Mouse (Mus musculus): ENCODE data around the gene Rap1gap2. TPM values are rescaled to one million over a fixed set of nuclear protein-coding genes. Genes with fewer than 3 reads are reported as not detected.

The Rap1gap2 gene
- total and polyA plus RNA-seq, 3 experiments: 5.8 to 10.1 TPM; not detected in 1

GRCm38 (mm10) chr11:74619201-74619955 is 8.7 kb upstream of the Rap1gap2 start, which contains the start of gene Ccdc92b:
TSS of gene Ccdc92b (plus strand) at chr11:74619605.
- Histone ChIP-seq H3K4me3 (ENCODE audit: control insufficient read depth in 1 of 2, insufficient read depth in 1 of 2, low read depth in 2 of 2, low read length in 2 of 2) (peak within 1 kb of the TSS in 1 of 2 experiments; percentile 18; a peak in 1 of 4 replicates), H3K9ac (ENCODE audit: control insufficient read depth, low read depth, low read length, poor library complexity, severe bottlenecking) (peak within 1 kb of the TSS; percentile 33), H3K27ac (ENCODE audit: control insufficient read depth, low read depth, low read length) (no peak within 1 kb of the TSS), H3K4me1 (ENCODE audit: control insufficient read depth in 1 of 2, insufficient read depth in 2 of 2, low read length in 2 of 2) (peaks cover 2 to 33% of the 10 kb centered on the region in 2 experiments; a peak in 3 of 4 replicates), H3K79me2 (ENCODE audit: control insufficient read depth, insufficient read depth, low read length, poor library complexity) (no peaks in the 10 kb centered on the region), H3K27me3 (ENCODE audit: control insufficient read depth in 1 of 2, insufficient read depth in 2 of 2, low read length in 2 of 2) (no peaks in the 10 kb centered on the region; a peak in 2 of 4 replicates), H3K36me3 (ENCODE audit: control insufficient read depth in 1 of 2, insufficient read depth in 2 of 2, low read length in 2 of 2) (peaks cover 0 to 13% of the 10 kb centered on the region in 2 experiments; a peak in 2 of 4 replicates), H3K9me3 (replicated peaks; ENCODE audit: insufficient read depth, low read length) (no peaks in the 10 kb centered on the region)
- TF ChIP-seq MAX (IDR thresholded peaks at IDR 0.05; ENCODE audit: low read length): peak; percentile 26; the same call in 1 of the 2 replicates
- TF ChIP-seq CHD2 (IDR thresholded peaks at IDR 0.05; ENCODE audit: low read length): no peak
- no peak for TF ChIP-seq NELFE (IDR thresholded peaks at IDR 0.05; ENCODE audit: low read depth, low read length)
- TF ChIP-seq GABPA (IDR thresholded peaks at IDR 0.05; ENCODE audit: low read depth, low read length): no peak
- no peak for TF ChIP-seq HCFC1 (IDR thresholded peaks at IDR 0.05; ENCODE audit: low read depth, low read length)
- peak; percentile 58; the same call in 1 of the 2 replicates for TF ChIP-seq MAZ (IDR thresholded peaks at IDR 0.05; ENCODE audit: low read depth, low read length)
- no peak for TF ChIP-seq USF1 (IDR thresholded peaks at IDR 0.05; ENCODE audit: low read depth, low read length)
- no peak for TF ChIP-seq TAL1 (IDR thresholded peaks at IDR 0.05; ENCODE audit: low read length)
- TF ChIP-seq ZMIZ1 (IDR thresholded peaks at IDR 0.05; ENCODE audit: low read depth, low read length): no peak
- peak in 1 of 3 experiments; percentile 27; a peak in 2 of 6 replicates for TF ChIP-seq CTCF (IDR thresholded peaks at IDR 0.05 in 2 of 3, conservative IDR thresholded peaks at IDR 0.05 in 1 of 3; ENCODE audit: control insufficient read depth in 1 of 3, insufficient read depth in 1 of 3, low read depth in 2 of 3, low read length in 3 of 3, poor library complexity in 1 of 3, severe bottlenecking in 1 of 3)
- no peak for TF ChIP-seq MAFK (IDR thresholded peaks at IDR 0.05; ENCODE audit: borderline replicate concordance, low read depth, low read length)
- TF ChIP-seq ZKSCAN1 (IDR thresholded peaks at IDR 0.05; ENCODE audit: low read depth, low read length): no peak
- TF ChIP-seq KAT2A (conservative IDR thresholded peaks at IDR 0.05; ENCODE audit: low read depth, low read length): no peak
- TF ChIP-seq POLR2AphosphoS2 (IDR thresholded peaks at IDR 0.05; ENCODE audit: low read length): no peak
- no peak for TF ChIP-seq EP300 (IDR thresholded peaks at IDR 0.05; ENCODE audit: low read depth in 1 of 2, low read length in 2 of 2)
- no peak for TF ChIP-seq POLR2A (IDR thresholded peaks at IDR 0.05; ENCODE audit: control insufficient read depth in 1 of 2, insufficient read depth in 1 of 2, low read depth in 1 of 2, low read length in 2 of 2, poor library complexity in 1 of 2)
- no peak for TF ChIP-seq TCF12 (IDR thresholded peaks at IDR 0.05; ENCODE audit: low read depth, low read length)
- no peak for TF ChIP-seq CHD1 (IDR thresholded peaks at IDR 0.05; ENCODE audit: low read depth, low read length)
- peak; percentile 82; the same call in 1 of the 2 replicates for TF ChIP-seq UBTF (IDR thresholded peaks at IDR 0.05; ENCODE audit: borderline replicate concordance, insufficient read depth, low read depth, low read length)
- TF ChIP-seq MYC (IDR thresholded peaks at IDR 0.05; ENCODE audit: low read depth, low read length): no peak
- peak; percentile 95 for TF ChIP-seq MXI1 (IDR thresholded peaks at IDR 0.05; ENCODE audit: low read depth, low read length)
- TF ChIP-seq BHLHE40 (IDR thresholded peaks at IDR 0.05; ENCODE audit: borderline replicate concordance, low read depth, low read length): no peak
- no peak for TF ChIP-seq ETS1 (IDR thresholded peaks at IDR 0.05; ENCODE audit: low read depth, low read length)
- no peak for TF ChIP-seq TBP (IDR thresholded peaks at IDR 0.05; ENCODE audit: low read depth, low read length)
- no peak; the same call in 1 of the 2 replicates for TF ChIP-seq RAD21 (IDR thresholded peaks at IDR 0.05; ENCODE audit: low read depth, low read length)
- TF ChIP-seq GATA1 (IDR thresholded peaks at IDR 0.05; ENCODE audit: low read depth, low read length): no peak
- no peak for TF ChIP-seq E2F4 (IDR thresholded peaks at IDR 0.05; ENCODE audit: borderline replicate concordance, low read depth, low read length)
- TF ChIP-seq SIN3A (IDR thresholded peaks at IDR 0.05; ENCODE audit: low read length): peak; percentile 98
- no peak for TF ChIP-seq RCOR1 (IDR thresholded peaks at IDR 0.05; ENCODE audit: low read depth, low read length)
- peak; percentile 41 for TF ChIP-seq SMC3 (IDR thresholded peaks at IDR 0.05; ENCODE audit: low read depth, low read length)
- TF ChIP-seq POLR2AphosphoS5 (IDR thresholded peaks at IDR 0.05; ENCODE audit: borderline replicate concordance, low read depth, low read length): no peak
- no peak for TF ChIP-seq MEF2A (IDR thresholded peaks at IDR 0.05; ENCODE audit: extremely low read depth, insufficient replicate concordance, low read depth, low read length, poor library complexity, severe bottlenecking)
- no peak for TF ChIP-seq MYB (IDR thresholded peaks at IDR 0.05; ENCODE audit: low read depth, low read length)
- TF ChIP-seq ZC3H11A (IDR thresholded peaks at IDR 0.05; ENCODE audit: low read depth, low read length): no peak
- DNase-seq (ENCODE audit: low read depth, low spot score): peak; percentile 92
